Mouse (Mus musculus) heart, embryonic 16.5 days (tissue): ENCODE results near the gene Art5. TPM values are rescaled to one million over a fixed set of nuclear protein-coding genes. Genes with fewer than 3 reads are reported as not detected.

ENCODE experiments used
- ATAC-seq: fragments of 200-750 bp; cut with Nextera tagmentation; replicated peaks from 2 replicates; pipeline ENCODE4 v1.8.0; 2017; ENCODE audit warnings: moderate number of reproducible peaks; ENCODE audit not compliant: insufficient read depth, low FRiP score; ENCODE audit errors: extremely low read depth
- H3K27ac ChIP-seq: fragments of 300-500 bp; sonication (generic); 2 replicates; pipeline ENCODE4 v1.5.1; 2014; ENCODE audit warnings: mild to moderate bottlenecking, low read length, control low read depth, moderate library complexity
- H3K27me3 ChIP-seq: fragments of 300-500 bp; sonication (generic); 2 replicates; pipeline ENCODE4 v1.6.1; 2014; ENCODE audit warnings: low read length, mixed read lengths; ENCODE audit not compliant: control insufficient read depth, insufficient read depth
- H3K36me3 ChIP-seq: fragments of 300-500 bp; sonication (generic); 2 replicates; pipeline ENCODE4 v1.6.1; 2014; ENCODE audit not compliant: control insufficient read depth, insufficient read depth
- H3K4me1 ChIP-seq: fragments of 300-500 bp; sonication (generic); 2 replicates; pipeline ENCODE4 v1.6.1; 2014; ENCODE audit warnings: low read length, mixed read lengths; ENCODE audit not compliant: control insufficient read depth, insufficient read depth
- H3K4me2 ChIP-seq: fragments of 300-500 bp; sonication (generic); 2 replicates; pipeline ENCODE4 v1.6.1; 2014; ENCODE audit warnings: low read depth, mild to moderate bottlenecking, control low read depth, low read length
- H3K4me3 ChIP-seq: fragments of 300-500 bp; sonication (generic); 2 replicates; pipeline ENCODE4 v1.5.1; 2014; ENCODE audit warnings: mild to moderate bottlenecking, control low read depth, low read length
- H3K9ac ChIP-seq: fragments of 300-500 bp; sonication (generic); 2 replicates; pipeline ENCODE4 v1.6.1; 2014; ENCODE audit warnings: low read length, control low read depth
- H3K9me3 ChIP-seq: fragments of 300-500 bp; sonication (generic); replicated peaks from 2 replicates; pipeline ENCODE4 v1.6.1; 2016; ENCODE audit warnings: low read length; ENCODE audit not compliant: control insufficient read depth
- WGBS: fragments of 180-500 bp; shearing (Covaris S2); extraction: QIAGEN DNeasy Blood & Tissue Kit; methylation state at CpG from one replicate; pipeline ENCODE4 v1.1.7; 2014; 5-methylcytosine and 5-hydroxymethylcytosine counted together
- polyA plus RNA-seq: library from polyadenylated mRNA; unstranded; fragments of >200 nt; fragmentation: Nextera tagmentation; extraction: Ambion mirVana; gene quantifications from 2 replicates; pipeline ENCODE4 v1.2.1, GENCODE M21; 2015

The Art5 gene
- polyA plus RNA-seq, 1 experiment from 2014 or later, result 1.9 TPM

- H3K4me2 ChIP-seq, result no peak overlapping the region
- no peak for ATAC-seq
- no peak overlapping the region for H3K4me3 ChIP-seq
- no peaks in the 10 kb centered on the region for H3K9me3 ChIP-seq
- H3K9ac ChIP-seq, result no peak overlapping the region
- no peaks in the 10 kb centered on the region for H3K36me3 ChIP-seq
- H3K4me1 ChIP-seq, result peaks cover 5% of the 10 kb centered on the region; the same call in 1 of the 2 replicates
- WGBS, result 82% methylated on average over 4 of the region's 4 CpGs
- no peak overlapping the region for H3K27ac ChIP-seq
- H3K27me3 ChIP-seq, result no peaks in the 10 kb centered on the region
These were observed 457 bp upstream of the Art5 start for GRCm38 (mm10) chr7:102109746-102110145.

DNA sequence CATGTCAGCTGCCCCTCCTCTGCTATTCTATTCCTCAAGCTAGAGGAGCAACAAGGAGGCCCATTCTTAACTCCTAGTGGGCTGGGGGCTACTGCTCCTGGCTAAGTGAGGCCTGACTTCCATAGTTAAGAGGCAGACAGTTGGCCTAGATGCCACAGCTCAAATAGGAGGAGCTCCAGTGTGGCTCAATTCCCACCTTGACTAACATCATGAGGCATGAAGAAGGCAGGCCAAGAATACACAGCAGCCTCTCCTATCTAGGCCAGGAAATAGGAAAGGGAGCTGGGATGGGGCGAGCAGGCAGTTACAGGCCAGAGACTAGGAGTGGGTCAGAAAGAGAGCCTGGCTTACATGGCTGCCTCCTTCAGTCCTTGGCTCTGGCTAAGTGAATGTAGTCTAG lies 1.1 kb downstream of the Art5 start:
- no peak overlapping the region for H3K9ac ChIP-seq
- no peak overlapping the region for H3K4me2 ChIP-seq
- H3K36me3 ChIP-seq, result no peaks in the 10 kb centered on the region
- no peak overlapping the region for H3K27ac ChIP-seq
- no peaks in the 10 kb centered on the region for H3K27me3 ChIP-seq
- H3K4me1 ChIP-seq, result peaks cover 5% of the 10 kb centered on the region; the same call in 1 of the 2 replicates
- no peak overlapping the region for H3K4me3 ChIP-seq
- no peak for ATAC-seq
- WGBS, result 64% methylated on average over 1 of the region's 1 CpGs
- no peaks in the 10 kb centered on the region for H3K9me3 ChIP-seq

- H3K4me2 ChIP-seq, result peak overlapping the region; percentile 70
- H3K27me3 ChIP-seq, result no peaks in the 10 kb centered on the region
- no peaks in the 10 kb centered on the region for H3K36me3 ChIP-seq
- peak overlapping the region; percentile 44 for H3K4me3 ChIP-seq
- peak overlapping the region; percentile 70 for H3K9ac ChIP-seq
- H3K9me3 ChIP-seq, result no peaks in the 10 kb centered on the region
- no peak overlapping the region for H3K27ac ChIP-seq
- peak; percentile 43 for ATAC-seq
- WGBS, result 9% methylated on average over 23 of the region's 23 CpGs
- peaks cover 5% of the 10 kb centered on the region; the same call in 1 of the 2 replicates for H3K4me1 ChIP-seq
These were observed 2.6 kb downstream of the Art5 start for GRCm38 (mm10) chr7:102106700-102107141.

DNA sequence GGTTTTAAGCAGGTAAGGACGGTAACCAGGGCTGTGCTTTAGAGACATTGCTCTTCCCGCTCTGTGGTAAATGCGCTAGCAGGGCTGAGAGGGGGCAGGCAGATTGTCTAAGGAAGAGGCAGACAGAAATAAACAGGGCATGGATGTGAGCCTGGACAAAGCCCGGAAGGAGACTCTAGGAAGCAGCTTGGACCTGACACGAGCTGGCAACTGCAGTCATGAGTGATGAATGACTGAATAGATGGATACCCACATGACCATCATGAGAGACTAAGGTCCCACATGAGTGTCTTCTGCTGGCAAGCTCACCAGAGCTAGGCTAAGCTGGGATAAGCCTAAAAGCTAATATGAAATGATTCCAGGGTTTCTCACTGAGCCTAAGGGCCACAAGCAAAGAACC lies 5.2 kb downstream of the Art5 start:
- no peak overlapping the region for H3K9ac ChIP-seq
- WGBS, result 57% methylated on average over 5 of the region's 5 CpGs

DNA sequence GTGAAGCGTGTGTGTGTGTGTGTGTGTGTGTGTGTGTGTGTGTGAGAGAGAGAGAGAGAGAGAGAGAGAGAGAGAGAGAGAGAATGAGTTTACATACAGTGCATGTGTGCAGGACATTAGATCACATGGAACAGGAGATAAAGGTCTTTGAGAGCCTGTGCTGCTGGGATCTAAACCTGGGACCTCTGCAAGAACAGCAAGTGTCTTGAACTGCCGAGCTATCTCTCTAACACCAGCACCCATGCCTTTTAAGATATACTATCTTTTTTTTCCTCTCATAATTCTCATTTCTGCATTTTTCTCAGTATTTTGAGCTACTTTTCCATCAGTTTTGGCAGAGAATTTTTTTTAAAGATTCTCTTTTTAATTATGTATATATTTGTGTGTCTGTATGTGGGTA lies 5.7 kb downstream of the Art5 start:
- no peak for ATAC-seq
- Histone ChIP-seq H3K4me2 (no peak overlapping the region), H3K9me3 (no peaks in the 10 kb centered on the region), H3K9ac (no peak overlapping the region), H3K27me3 (no peaks in the 10 kb centered on the region), H3K4me3 (no peak overlapping the region), H3K36me3 (no peaks in the 10 kb centered on the region), H3K27ac (no peak overlapping the region), H3K4me1 (peaks cover 22% of the 10 kb centered on the region)
- WGBS, result 58% methylated on average over 2 of the region's 2 CpGs

More for the DNA sequence above, 5.2 kb downstream of the Art5 start:
- Histone ChIP-seq H3K27ac (no peak overlapping the region), H3K9me3 (no peaks in the 10 kb centered on the region), H3K4me2 (no peak overlapping the region), H3K27me3 (no peaks in the 10 kb centered on the region), H3K4me3 (no peak overlapping the region), H3K36me3 (no peaks in the 10 kb centered on the region), H3K4me1 (peaks cover 22% of the 10 kb centered on the region)
- no peak for ATAC-seq

DNA sequence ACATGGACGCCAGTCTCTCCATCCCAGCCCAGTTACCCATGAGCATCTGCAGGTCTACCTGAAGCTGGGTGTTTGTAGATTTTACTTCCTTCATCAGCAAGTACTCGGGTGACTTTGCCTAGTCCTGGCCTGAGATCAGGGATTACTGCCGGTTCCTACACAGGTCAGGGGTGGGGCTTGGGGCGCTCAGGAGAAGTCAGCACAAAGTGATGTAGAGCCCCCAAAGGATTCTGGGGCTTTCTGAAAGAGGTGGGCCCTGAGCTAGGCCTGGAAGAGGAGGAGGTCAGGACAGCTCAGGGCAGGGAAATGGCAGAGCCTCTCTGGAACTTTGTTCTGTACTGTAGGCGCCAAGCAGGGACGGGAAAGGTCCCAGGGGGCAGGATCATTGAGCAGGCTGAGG lies 6.6 kb downstream of the Art5 start:
- Histone ChIP-seq H3K4me3 (no peak overlapping the region), H3K4me1 (peaks cover 22% of the 10 kb centered on the region)
- WGBS, result 51% methylated on average over 6 of the region's 6 CpGs

DNA sequence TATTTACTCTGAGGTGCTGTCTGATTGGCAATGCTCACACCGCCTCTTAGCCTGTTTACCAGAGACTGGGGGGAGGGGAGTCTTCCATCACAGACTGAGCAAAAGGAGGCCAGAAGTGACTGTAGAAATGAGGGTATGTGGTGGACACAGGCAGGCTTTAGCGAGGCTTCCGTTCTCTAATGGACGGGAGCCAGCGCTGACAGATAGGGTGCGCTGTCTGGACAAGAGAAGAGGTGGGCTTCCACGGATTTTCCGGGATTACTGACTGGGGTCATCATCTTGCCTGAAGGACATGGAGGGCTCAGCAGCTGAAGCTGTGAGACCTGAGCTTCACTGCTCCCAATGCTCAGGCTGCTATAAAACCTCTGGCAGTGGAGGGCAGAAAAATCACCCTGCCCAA lies 7.0 kb downstream of the Art5 start:
- no peaks in the 10 kb centered on the region for H3K9me3 ChIP-seq
- no peak overlapping the region for H3K9ac ChIP-seq
- WGBS, result 50% methylated on average over 8 of the region's 8 CpGs
- no peaks in the 10 kb centered on the region for H3K36me3 ChIP-seq
- peaks cover 22% of the 10 kb centered on the region for H3K4me1 ChIP-seq
- no peak overlapping the region for H3K27ac ChIP-seq
- H3K4me2 ChIP-seq, result no peak overlapping the region
- ATAC-seq, result no peak
- H3K4me3 ChIP-seq, result no peak overlapping the region
- no peaks in the 10 kb centered on the region for H3K27me3 ChIP-seq

More for the DNA sequence above, 6.6 kb downstream of the Art5 start:
- H3K36me3 ChIP-seq, result no peaks in the 10 kb centered on the region
- no peak for ATAC-seq
- no peak overlapping the region for H3K27ac ChIP-seq
- H3K9me3 ChIP-seq, result no peaks in the 10 kb centered on the region
- no peak overlapping the region for H3K9ac ChIP-seq
- H3K27me3 ChIP-seq, result no peaks in the 10 kb centered on the region
- H3K4me2 ChIP-seq, result no peak overlapping the region

DNA sequence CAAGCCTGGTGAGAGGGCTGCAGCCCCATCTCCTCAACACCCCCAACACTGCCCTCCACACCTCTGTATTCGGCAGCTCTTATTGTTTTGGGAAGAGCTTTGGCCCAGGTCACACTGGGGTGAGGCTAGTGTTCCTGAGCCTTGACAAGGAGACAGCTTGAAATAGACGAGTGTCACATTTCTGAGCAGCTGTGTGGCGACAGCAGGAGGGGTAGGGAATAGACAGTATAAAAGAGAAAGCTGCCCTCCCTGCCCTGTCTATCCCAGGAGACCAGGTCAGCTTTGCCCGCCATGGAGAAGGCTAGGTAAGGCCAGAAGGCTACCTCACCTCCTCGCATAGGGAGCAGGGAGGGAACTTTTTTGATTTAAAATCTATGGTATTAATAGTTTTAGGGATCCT lies 7.8 kb downstream of the Art5 start, which contains the start of gene Art1:
Gene Art1 (plus strand): TSS at position 257 of the 400 bp plus-strand sequence.
- WGBS, result 52% methylated on average over 5 of the region's 5 CpGs
- Histone ChIP-seq H3K27ac (0 out of 2 replicates have a peak within 1 kb of the TSS, but pooled peaks have one; percentile 25), H3K9me3 (no peaks in the 10 kb centered on the region), H3K9ac (peak within 1 kb of the TSS; percentile 21; the same call in 1 of the 2 replicates), H3K36me3 (no peaks in the 10 kb centered on the region), H3K4me1 (peaks cover 17% of the 10 kb centered on the region), H3K27me3 (no peaks in the 10 kb centered on the region), H3K4me2 (peak within 1 kb of the TSS; percentile 60), H3K4me3 (no peak within 1 kb of the TSS)
- ATAC-seq, result no peak

GRCm38 (mm10) chr7:102100868-102101267 lies 8.4 kb downstream of the Art5 start:
- ATAC-seq, result no peak
- Histone ChIP-seq H3K36me3 (no peaks in the 10 kb centered on the region), H3K4me2 (no peak overlapping the region), H3K27ac (0 out of 2 replicates have a peak overlapping the region, but pooled peaks have one; percentile 25), H3K4me1 (peaks cover 17% of the 10 kb centered on the region), H3K4me3 (no peak overlapping the region), H3K9ac (peak overlapping the region; percentile 21; the same call in 1 of the 2 replicates), H3K27me3 (no peaks in the 10 kb centered on the region), H3K9me3 (no peaks in the 10 kb centered on the region)
- 69% methylated on average over 5 of the region's 5 CpGs for WGBS
